Mouse (Mus musculus) MEL (cell line): ENCODE measurements around the gene Agpat1.

ENCODE experiments used
- CHD2 ChIP-seq: IDR thresholded peaks from 2 replicates; pipeline ENCODE4 v1.6.1; 2011; ENCODE audit warnings: low read length, improper control_type of control experiment
- CTCF ChIP-seq, 3 experiments: IDR thresholded peaks in 2 of 3; conservative IDR thresholded peaks in 1 of 3; 2 replicates each; pipeline ENCODE4 v1.5.1; 2011 to 2012; ENCODE audit warnings: low read length in 3 of 3, low read depth in 2 of 3, mild to moderate bottlenecking in 2 of 3, improper control_type of control experiment in 1 of 3, inconsistent platforms in 1 of 3, mixed read lengths in 1 of 3, moderate library complexity in 1 of 3; ENCODE audit not compliant: control insufficient read depth in 1 of 3, insufficient read depth in 1 of 3, poor library complexity in 1 of 3, severe bottlenecking in 1 of 3
- E2F4 ChIP-seq: IDR thresholded peaks from 2 replicates; pipeline ENCODE4 v1.6.1; 2011; ENCODE audit warnings: low read depth, low read length, improper control_type of control experiment, borderline replicate concordance
- EP300 ChIP-seq, 2 experiments: IDR thresholded peaks; 2 replicates each; pipeline ENCODE4 v1.6.1; 2011; ENCODE audit warnings: improper control_type of control experiment in 2 of 2, low read length in 2 of 2, low read depth in 1 of 2, mild to moderate bottlenecking in 1 of 2
- GABPA ChIP-seq: IDR thresholded peaks from 2 replicates; pipeline ENCODE4 v1.6.1; 2012; ENCODE audit warnings: low read depth, mild to moderate bottlenecking, inconsistent platforms, low read length, improper control_type of control experiment, moderate library complexity
- NELFE ChIP-seq: IDR thresholded peaks from 2 replicates; pipeline ENCODE4 v1.6.1; 2011; ENCODE audit warnings: low read depth, low read length, improper control_type of control experiment
- SMC3 ChIP-seq: IDR thresholded peaks from 2 replicates; pipeline ENCODE4 v1.6.1; 2011; ENCODE audit warnings: low read depth, low read length, improper control_type of control experiment
- UBTF ChIP-seq: IDR thresholded peaks from 2 replicates; pipeline ENCODE4 v1.6.1; 2012; ENCODE audit warnings: low read depth, mild to moderate bottlenecking, inconsistent platforms, low read length, improper control_type of control experiment, moderate library complexity, borderline replicate concordance; ENCODE audit not compliant: insufficient read depth

DNA sequence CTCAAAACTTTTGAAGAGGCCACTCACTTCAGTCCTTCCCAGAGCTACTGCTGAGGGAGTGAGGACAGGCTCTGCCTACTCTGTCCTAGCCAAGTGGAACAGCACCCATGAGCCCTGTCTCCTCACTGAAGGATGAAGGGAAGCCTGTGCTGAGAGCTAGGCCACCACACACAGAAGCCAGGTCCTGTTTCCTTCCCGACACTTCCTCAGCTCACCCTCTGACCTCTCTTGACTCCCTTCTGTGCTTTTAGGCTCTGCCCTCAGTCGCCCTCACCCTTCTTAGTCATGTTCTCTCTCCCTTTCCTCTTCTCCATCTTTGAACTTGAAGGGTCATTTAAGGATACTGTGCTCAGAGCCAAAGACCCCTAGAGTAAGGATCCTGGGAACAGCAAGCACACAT lies 53.2 kb downstream of the Agpat1 start:
- TF ChIP-seq CTCF (IDR thresholded peaks at IDR 0.05 in 2 of 3, conservative IDR thresholded peaks at IDR 0.05 in 1 of 3; ENCODE audit: control insufficient read depth in 1 of 3, insufficient read depth in 1 of 3, low read depth in 2 of 3, low read length in 3 of 3, poor library complexity in 1 of 3, severe bottlenecking in 1 of 3) (no peak), NELFE (no peak), E2F4 (no peak), GABPA (no peak), UBTF (no peak), CHD2 (no peak), SMC3 (no peak), EP300 (IDR thresholded peaks at IDR 0.05; ENCODE audit: low read depth in 1 of 2, low read length in 2 of 2) (no peak)
